Mouse (Mus musculus) lung, embryonic 16.5 days (tissue): ENCODE results near the gene Arhgap10. TPM values are rescaled to one million over a fixed set of nuclear protein-coding genes. Genes with fewer than 3 reads are reported as not detected.
A peak's percentile ranks its signal among the peaks of the same experiment; 100 is the strongest.

Experiments
- ATAC-seq: fragments of 200-750 bp; cut with Nextera tagmentation; 2 replicates; pipeline ENCODE4 v1.8.0; 2017; ENCODE audit warnings: low read depth, mild to moderate bottlenecking, moderate library complexity
- H3K27ac ChIP-seq: fragments of 300-500 bp; sonication (generic); 2 replicates; pipeline ENCODE4 v1.5.1; 2014; ENCODE audit warnings: mild to moderate bottlenecking, control low read depth, low read length
- H3K27me3 ChIP-seq: fragments of 300-500 bp; sonication (generic); 2 replicates; pipeline ENCODE4 v1.6.1; 2014; ENCODE audit warnings: low read depth, low read length, mixed read lengths; ENCODE audit not compliant: control insufficient read depth, insufficient read depth
- H3K36me3 ChIP-seq: fragments of 300-500 bp; sonication (generic); 2 replicates; pipeline ENCODE4 v1.6.1; 2014; ENCODE audit warnings: low read length; ENCODE audit not compliant: control insufficient read depth, insufficient read depth
- H3K4me1 ChIP-seq: fragments of 300-500 bp; sonication (generic); replicated peaks from 2 replicates; pipeline ENCODE4 v1.6.1; 2014; ENCODE audit warnings: low read length, mixed read lengths; ENCODE audit not compliant: control insufficient read depth, insufficient read depth
- H3K4me2 ChIP-seq: fragments of 300-500 bp; sonication (generic); 2 replicates; pipeline ENCODE4 v1.6.1; 2014; ENCODE audit warnings: low read depth, low read length, control low read depth
- H3K4me3 ChIP-seq: fragments of 300-500 bp; sonication (generic); 2 replicates; pipeline ENCODE4 v1.5.1; 2014; ENCODE audit warnings: mild to moderate bottlenecking, low read length, control low read depth
- H3K9ac ChIP-seq: fragments of 300-500 bp; sonication (generic); 2 replicates; pipeline ENCODE4 v1.6.1; 2014; ENCODE audit warnings: low read length, control low read depth
- H3K9me3 ChIP-seq: fragments of 300-500 bp; sonication (generic); 2 replicates; pipeline ENCODE4 v1.6.1; 2016; ENCODE audit warnings: low read length; ENCODE audit not compliant: control insufficient read depth
- WGBS: fragments of 180-500 bp; shearing (Covaris S2); extraction: QIAGEN DNeasy Blood & Tissue Kit; methylation state at CpG from one replicate; pipeline ENCODE4 v1.1.7; 2014; 5-methylcytosine and 5-hydroxymethylcytosine counted together
- polyA plus RNA-seq: library from polyadenylated mRNA; unstranded; fragments of >200 nt; fragmentation: Nextera tagmentation; extraction: Ambion mirVana; gene quantifications from 2 replicates; pipeline ENCODE4 v1.2.1, GENCODE M21; 2015

Gene Arhgap10
- polyA plus RNA-seq, 1 experiment from 2014 or later = 23.1 TPM

GRCm38 (mm10) chr8:77442452-77442851, 75.3 kb downstream of the Arhgap10 start:
- Histone ChIP-seq H3K4me2 (no peak overlapping the region), H3K27ac (no peak overlapping the region), H3K9ac (no peak overlapping the region), H3K36me3 (peaks cover 9% of the 10 kb centered on the region), H3K9me3 (peaks cover 9% of the 10 kb centered on the region), H3K4me3 (no peak overlapping the region), H3K27me3 (no peaks in the 10 kb centered on the region), H3K4me1 (peaks cover 19% of the 10 kb centered on the region)
- no peak for ATAC-seq
- 79% methylated on average over 7 of the region's 7 CpGs for WGBS

- peaks cover 33% of the 10 kb centered on the region for H3K4me1 ChIP-seq
- peak overlapping the region; percentile 30; the same call in 1 of the 2 replicates for H3K27ac ChIP-seq
- 74% methylated on average over 9 of the region's 9 CpGs for WGBS
- H3K9ac ChIP-seq = no peak overlapping the region
- no peak overlapping the region for H3K4me2 ChIP-seq
- no peaks in the 10 kb centered on the region for H3K36me3 ChIP-seq
- no peaks in the 10 kb centered on the region for H3K27me3 ChIP-seq
- no peak for ATAC-seq
- no peak overlapping the region for H3K4me3 ChIP-seq
- no peaks in the 10 kb centered on the region for H3K9me3 ChIP-seq
Measured at GRCm38 (mm10) chr8:77440913-77441312, 76.8 kb downstream of the Arhgap10 start.

- Histone ChIP-seq H3K4me1 (peaks cover 33% of the 10 kb centered on the region), H3K9me3 (no peaks in the 10 kb centered on the region), H3K27ac (no peak overlapping the region), H3K4me2 (no peak overlapping the region), H3K4me3 (no peak overlapping the region), H3K27me3 (no peaks in the 10 kb centered on the region), H3K9ac (no peak overlapping the region), H3K36me3 (no peaks in the 10 kb centered on the region)
- WGBS = 73% methylated on average over 6 of the region's 6 CpGs
- ATAC-seq = no peak
Measured at GRCm38 (mm10) chr8:77440324-77440880, 77.4 kb downstream of the Arhgap10 start.

GRCm38 (mm10) chr8:77439670-77440069, 78.1 kb downstream of the Arhgap10 start:
- Histone ChIP-seq H3K27ac (no peak overlapping the region), H3K9ac (no peak overlapping the region), H3K27me3 (no peaks in the 10 kb centered on the region), H3K9me3 (no peaks in the 10 kb centered on the region), H3K4me1 (peaks cover 31% of the 10 kb centered on the region), H3K36me3 (no peaks in the 10 kb centered on the region), H3K4me3 (no peak overlapping the region), H3K4me2 (no peak overlapping the region)
- WGBS = 95% methylated on average over 2 of the region's 2 CpGs
- no peak for ATAC-seq

GRCm38 (mm10) chr8:77437807-77438493, 79.8 kb downstream of the Arhgap10 start:
- H3K27ac ChIP-seq = no peak overlapping the region
- no peak overlapping the region for H3K4me2 ChIP-seq
- H3K4me3 ChIP-seq = no peak overlapping the region
- H3K27me3 ChIP-seq = no peaks in the 10 kb centered on the region
- H3K9me3 ChIP-seq = no peaks in the 10 kb centered on the region
- no peak overlapping the region for H3K9ac ChIP-seq
- 44% methylated on average over 9 of the region's 9 CpGs for whole genome bisulfite sequencing
- peaks cover 29% of the 10 kb centered on the region for H3K4me1 ChIP-seq
- no peaks in the 10 kb centered on the region for H3K36me3 ChIP-seq
- ATAC-seq = peak; percentile 73

GRCm38 (mm10) chr8:77436013-77436990, 81.5 kb downstream of the Arhgap10 start:
- no peak overlapping the region for H3K4me2 ChIP-seq
- ATAC-seq = peak; percentile 20; the same call in 1 of the 2 replicates
- peaks cover 38% of the 10 kb centered on the region for H3K4me1 ChIP-seq
- H3K9ac ChIP-seq = no peak overlapping the region
- H3K27ac ChIP-seq = peak overlapping the region; percentile 41
- 43% methylated on average over 15 of the region's 15 CpGs for WGBS
- no peaks in the 10 kb centered on the region for H3K36me3 ChIP-seq
- H3K27me3 ChIP-seq = no peaks in the 10 kb centered on the region
- H3K9me3 ChIP-seq = no peaks in the 10 kb centered on the region
- H3K4me3 ChIP-seq = no peak overlapping the region

- Histone ChIP-seq H3K9me3 (no peaks in the 10 kb centered on the region), H3K4me2 (no peak overlapping the region), H3K36me3 (no peaks in the 10 kb centered on the region), H3K27ac (peak overlapping the region; percentile 59), H3K27me3 (no peaks in the 10 kb centered on the region), H3K9ac (no peak overlapping the region), H3K4me3 (no peak overlapping the region), H3K4me1 (peaks cover 37% of the 10 kb centered on the region)
- 32% methylated on average over 4 of the region's 4 CpGs for WGBS
- peak; percentile 74 for ATAC-seq
Measured at GRCm38 (mm10) chr8:77433221-77433620, 84.5 kb downstream of the Arhgap10 start.

GRCm38 (mm10) chr8:77432726-77433125, 85.0 kb downstream of the Arhgap10 start:
- H3K4me3 ChIP-seq = no peak overlapping the region
- H3K27me3 ChIP-seq = no peaks in the 10 kb centered on the region
- 42% methylated on average over 10 of the region's 10 CpGs for WGBS
- peaks cover 33% of the 10 kb centered on the region for H3K4me1 ChIP-seq
- H3K4me2 ChIP-seq = 0 out of 2 replicates have a peak overlapping the region, but pooled peaks have one; percentile 10
- peak overlapping the region; percentile 59 for H3K27ac ChIP-seq
- no peaks in the 10 kb centered on the region for H3K9me3 ChIP-seq
- H3K9ac ChIP-seq = no peak overlapping the region
- H3K36me3 ChIP-seq = no peaks in the 10 kb centered on the region
- ATAC-seq = peak; percentile 16; the same call in 1 of the 2 replicates

- no peak overlapping the region for H3K27ac ChIP-seq
- H3K9me3 ChIP-seq = no peaks in the 10 kb centered on the region
- no peak overlapping the region for H3K4me2 ChIP-seq
- peaks cover 19% of the 10 kb centered on the region for H3K4me1 ChIP-seq
- ATAC-seq = no peak
- no peak overlapping the region for H3K4me3 ChIP-seq
- H3K27me3 ChIP-seq = no peaks in the 10 kb centered on the region
- 69% methylated on average over 4 of the region's 4 CpGs for WGBS
- no peaks in the 10 kb centered on the region for H3K36me3 ChIP-seq
- no peak overlapping the region for H3K9ac ChIP-seq
Measured at GRCm38 (mm10) chr8:77428420-77428819, 89.3 kb downstream of the Arhgap10 start.
